Mouse (Mus musculus) limb, embryonic 13.5 days (tissue): ENCODE data around the gene Med16. TPM values are rescaled to one million over a fixed set of nuclear protein-coding genes. Genes with fewer than 3 reads are reported as not detected.
A peak's percentile ranks its signal among the peaks of the same experiment; 100 is the strongest.
"Not testable (repeated sequence)": the region's sequence is repeated elsewhere in the genome, so short reads cannot be mapped to it uniquely, and the experiment has no call there.

Experiments used
- ATAC-seq: fragments of 200-750 bp; cut with Nextera tagmentation; 2 replicates; pipeline ENCODE4 v1.8.0; 2017; ENCODE audit warnings: low read depth, moderate number of reproducible peaks, moderate TSS enrichment; ENCODE audit not compliant: low FRiP score
- H3K27ac ChIP-seq: fragments of 300-500 bp; sonication (generic); 2 replicates; pipeline ENCODE4 v1.5.1; 2015; ENCODE audit warnings: inconsistent platforms, mild to moderate bottlenecking, moderate library complexity
- H3K27me3 ChIP-seq: fragments of 300-500 bp; sonication (generic); 2 replicates; pipeline ENCODE4 v1.6.1; 2015; ENCODE audit warnings: mild to moderate bottlenecking, inconsistent platforms
- H3K36me3 ChIP-seq: fragments of 300-500 bp; sonication (generic); 2 replicates; pipeline ENCODE4 v1.6.1; 2015; ENCODE audit warnings: inconsistent platforms, mild to moderate bottlenecking, moderate library complexity
- H3K4me1 ChIP-seq: fragments of 300-500 bp; sonication (generic); 2 replicates; pipeline ENCODE4 v1.6.1; 2015; ENCODE audit warnings: inconsistent platforms
- H3K4me2 ChIP-seq: fragments of 300-500 bp; sonication (generic); replicated peaks from 2 replicates; pipeline ENCODE4 v1.6.1; 2015; ENCODE audit warnings: inconsistent platforms, mild to moderate bottlenecking, moderate library complexity
- H3K4me3 ChIP-seq: fragments of 300-500 bp; sonication (generic); 2 replicates; pipeline ENCODE4 v1.5.1; 2015; ENCODE audit warnings: moderate library complexity, mild to moderate bottlenecking, inconsistent platforms
- H3K9ac ChIP-seq: fragments of 300-500 bp; sonication (generic); 2 replicates; pipeline ENCODE4 v1.6.1; 2015; ENCODE audit warnings: mild to moderate bottlenecking, inconsistent platforms
- H3K9me3 ChIP-seq: fragments of 300-500 bp; sonication (generic); 2 replicates; pipeline ENCODE4 v1.6.1; 2016; ENCODE audit warnings: inconsistent platforms
- WGBS: fragments of 180-500 bp; shearing (Covaris S2); methylation state at CpG from one replicate; pipeline ENCODE4 v1.1.7; 2015; 5-methylcytosine and 5-hydroxymethylcytosine counted together
- polyA plus RNA-seq: library from polyadenylated mRNA; unstranded; fragments of >200 nt; fragmentation: Nextera tagmentation; extraction: Ambion mirVana; gene quantifications from 2 replicates; pipeline ENCODE4 v1.2.1, GENCODE M21; 2015

The Med16 gene
- polyA plus RNA-seq, 1 experiment from 2014 or later: 44.9 TPM

DNA sequence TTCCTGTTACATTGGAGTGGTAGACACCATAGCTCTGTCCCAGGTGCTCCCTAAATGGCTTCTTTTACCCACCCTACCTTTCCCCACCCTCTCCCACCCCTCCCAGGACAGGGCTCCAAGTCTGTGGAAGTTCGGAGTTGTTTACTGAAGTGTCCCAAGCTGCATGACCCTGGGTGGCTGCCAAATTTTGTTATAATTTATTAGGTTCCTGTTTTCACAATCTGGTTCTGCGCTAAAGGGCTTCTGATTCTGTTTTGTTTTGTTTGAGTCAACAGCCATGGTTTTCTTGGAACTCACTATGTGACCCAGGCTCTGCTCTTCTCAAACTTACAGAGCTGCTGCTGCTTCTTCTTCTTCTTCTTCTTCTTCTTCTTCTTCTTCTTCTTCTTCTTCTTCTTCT, 19.3 kb downstream of the Med16 start:
- WGBS: 63% methylated on average over 2 of the region's 2 CpGs
- ATAC-seq: no peak
- Histone ChIP-seq H3K27me3 (no peaks in the 10 kb centered on the region), H3K9ac (no peak overlapping the region), H3K9me3 (no peaks in the 10 kb centered on the region), H3K4me2 (no peak overlapping the region), H3K4me1 (no peaks in the 10 kb centered on the region), H3K4me3 (no peak overlapping the region), H3K36me3 (peaks cover 4% of the 10 kb centered on the region), H3K27ac (no peak overlapping the region)

DNA sequence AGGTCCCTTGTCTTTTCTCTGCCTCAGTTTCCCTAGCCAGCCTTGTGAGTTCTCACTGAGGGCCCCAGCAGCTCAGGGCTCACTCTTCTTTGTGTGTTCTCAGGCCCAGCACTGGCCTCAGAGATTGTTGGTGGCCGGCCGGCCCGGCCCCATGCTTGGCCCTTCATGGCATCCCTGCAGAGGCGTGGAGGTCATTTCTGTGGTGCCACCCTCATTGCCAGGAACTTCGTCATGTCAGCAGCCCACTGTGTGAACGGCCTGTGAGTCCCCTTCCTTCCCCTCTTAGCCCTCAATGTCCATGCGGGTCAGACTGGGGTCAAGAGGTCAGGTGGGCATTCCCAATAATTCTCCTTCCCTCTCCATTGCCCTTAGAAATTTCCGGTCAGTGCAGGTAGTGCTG, 22.1 kb downstream of the Med16 start:
- no peaks in the 10 kb centered on the region for H3K9me3 ChIP-seq
- H3K27me3 ChIP-seq: peaks cover 11% of the 10 kb centered on the region
- H3K4me1 ChIP-seq: peaks cover 19% of the 10 kb centered on the region
- H3K27ac ChIP-seq: no peak overlapping the region
- whole genome bisulfite sequencing: 80% methylated on average over 8 of the region's 8 CpGs
- ATAC-seq: no peak
- no peak overlapping the region for H3K4me3 ChIP-seq
- no peak overlapping the region for H3K4me2 ChIP-seq
- H3K36me3 ChIP-seq: no peaks in the 10 kb centered on the region
- no peak overlapping the region for H3K9ac ChIP-seq

DNA sequence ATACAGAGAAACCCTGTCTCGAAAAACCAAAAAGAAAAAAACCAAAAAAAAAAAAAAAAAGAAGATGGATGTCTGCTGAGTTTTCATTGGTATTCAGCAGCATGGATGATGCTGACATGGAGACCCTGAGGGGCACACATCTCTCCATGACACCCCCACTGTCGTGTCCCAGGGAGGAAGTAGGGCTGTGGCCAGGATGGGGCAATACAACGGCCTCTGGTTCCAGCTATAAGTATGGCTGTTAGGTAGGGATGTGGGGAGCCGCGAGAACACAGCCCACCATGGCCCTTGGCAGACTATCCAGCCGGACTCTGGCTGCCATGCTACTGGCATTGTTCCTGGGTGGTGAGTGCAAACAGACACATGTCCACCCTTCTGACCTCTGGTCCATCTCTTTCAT, 22.7 kb downstream of the Med16 start, which contains the start of gene Elane:
Elane (plus strand) TSS at position 194 of the 400 bp plus-strand sequence.
- no peak within 1 kb of the TSS for H3K4me2 ChIP-seq
- 82% methylated on average over 6 of the region's 6 CpGs for WGBS
- H3K27ac ChIP-seq: no peak within 1 kb of the TSS
- H3K9me3 ChIP-seq: no peaks in the 10 kb centered on the region
- H3K36me3 ChIP-seq: no peaks in the 10 kb centered on the region
- no peak within 1 kb of the TSS for H3K4me3 ChIP-seq
- no peak for ATAC-seq
- H3K4me1 ChIP-seq: peaks cover 19% of the 10 kb centered on the region
- H3K9ac ChIP-seq: no peak within 1 kb of the TSS
- peaks cover 14% of the 10 kb centered on the region for H3K27me3 ChIP-seq

DNA sequence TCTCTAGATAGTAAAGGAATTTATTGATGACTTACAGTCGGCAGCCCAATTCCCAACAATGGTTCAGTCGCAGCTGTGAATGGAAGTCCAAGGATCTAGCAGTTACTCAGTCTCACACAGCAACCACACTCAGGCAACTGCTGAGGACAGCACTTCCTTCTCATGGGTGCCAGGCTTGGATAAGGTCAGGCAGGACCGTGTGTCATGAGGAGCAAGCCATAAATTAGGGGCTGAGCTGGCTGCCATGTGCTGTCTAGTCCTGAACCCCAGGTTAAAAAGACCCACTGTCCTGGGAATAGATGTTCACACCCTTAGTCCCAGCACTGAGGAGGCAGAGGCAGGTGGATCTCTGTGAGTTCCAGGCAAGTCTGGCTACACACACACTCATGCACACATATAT, 23.8 kb downstream of the Med16 start:
- 69% methylated on average over 3 of the region's 3 CpGs for WGBS
- Histone ChIP-seq H3K4me1 (peaks cover 23% of the 10 kb centered on the region), H3K27me3 (peaks cover 14% of the 10 kb centered on the region)
- H3K4me2 ChIP-seq, H3K36me3 ChIP-seq, H3K9me3 ChIP-seq, ATAC-seq, H3K9ac ChIP-seq, H3K4me3 ChIP-seq, H3K27ac ChIP-seq: not testable (repeated sequence)

DNA sequence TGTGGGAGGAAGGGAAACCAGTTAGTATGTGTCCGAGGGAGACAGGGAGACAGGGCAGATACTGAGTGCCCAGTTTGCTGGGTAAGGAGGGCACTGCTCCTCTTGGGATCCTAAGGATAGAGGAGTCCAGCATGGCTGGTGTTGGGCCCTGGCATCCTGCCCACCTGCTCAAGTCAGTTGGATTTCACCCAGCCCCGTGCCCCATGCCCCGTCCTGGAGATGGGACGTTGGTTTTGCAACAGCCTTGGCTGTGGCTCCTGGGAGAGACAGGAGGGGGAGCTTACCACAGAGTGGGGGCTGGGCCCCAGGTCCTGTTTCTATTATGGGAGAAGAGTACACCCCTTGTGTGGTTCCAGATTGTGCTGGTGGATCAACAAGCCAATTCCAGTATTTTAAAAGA, 24.3 kb downstream of the Med16 start:
- peaks cover 23% of the 10 kb centered on the region for H3K4me1 ChIP-seq
- no peak overlapping the region for H3K27ac ChIP-seq
- no peaks in the 10 kb centered on the region for H3K36me3 ChIP-seq
- H3K4me3 ChIP-seq: no peak overlapping the region
- H3K9ac ChIP-seq: no peak overlapping the region
- H3K9me3 ChIP-seq: no peaks in the 10 kb centered on the region
- 75% methylated on average over 4 of the region's 4 CpGs for WGBS
- peaks cover 14% of the 10 kb centered on the region for H3K27me3 ChIP-seq
- no peak for ATAC-seq
- no peak overlapping the region for H3K4me2 ChIP-seq

DNA sequence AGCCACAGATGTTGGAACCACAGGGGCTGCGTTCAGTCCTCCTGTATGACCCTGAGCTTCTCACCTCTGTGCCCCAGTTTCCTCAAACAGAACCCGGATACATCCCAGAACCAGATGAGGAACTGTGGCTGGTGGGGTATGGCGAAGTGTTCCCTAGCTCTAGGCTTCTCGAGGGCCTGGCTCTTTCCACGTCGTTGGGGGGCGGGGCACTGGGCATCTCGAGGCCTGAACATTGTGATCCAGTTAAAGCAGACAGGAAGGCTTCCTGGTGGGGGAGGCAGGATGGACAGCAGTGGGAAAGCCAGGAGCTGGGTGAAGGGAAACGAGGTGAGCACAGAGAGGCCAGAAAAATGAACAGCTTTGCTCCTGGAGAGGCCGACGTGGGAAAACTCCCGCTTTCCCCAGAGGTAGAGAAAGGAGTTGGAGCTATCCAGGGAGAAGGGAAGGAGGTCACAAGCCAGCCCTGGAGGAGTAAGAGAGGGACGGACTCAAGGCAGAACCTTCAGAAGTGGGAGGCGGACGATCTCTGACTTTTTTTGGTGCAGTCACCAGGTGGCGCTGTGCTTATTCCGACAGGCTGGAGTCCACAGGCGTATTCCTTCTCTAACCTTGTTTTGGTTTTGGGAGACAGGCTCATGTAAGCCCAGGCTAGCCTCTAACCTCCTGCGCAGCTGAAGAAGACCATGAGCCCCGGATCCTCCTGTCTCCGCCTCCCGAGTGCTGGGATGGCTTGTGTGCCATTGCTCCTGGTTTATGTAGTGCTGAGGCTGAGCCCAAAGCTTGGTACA, 25.2 kb downstream of the Med16 start:
- Histone ChIP-seq H3K4me2 (peak overlapping the region; percentile 14; the same call in 1 of the 2 replicates), H3K9me3 (no peaks in the 10 kb centered on the region), H3K9ac (no peak overlapping the region), H3K36me3 (no peaks in the 10 kb centered on the region), H3K4me3 (0 out of 2 replicates have a peak overlapping the region, but pooled peaks have one; percentile 8), H3K27me3 (peaks cover 14% of the 10 kb centered on the region), H3K27ac (no peak overlapping the region), H3K4me1 (peaks cover 23% of the 10 kb centered on the region)
- WGBS: 13% methylated on average over 22 of the region's 22 CpGs
- ATAC-seq: 0 out of 2 replicates have a peak, but pooled peaks have one; percentile 16

DNA sequence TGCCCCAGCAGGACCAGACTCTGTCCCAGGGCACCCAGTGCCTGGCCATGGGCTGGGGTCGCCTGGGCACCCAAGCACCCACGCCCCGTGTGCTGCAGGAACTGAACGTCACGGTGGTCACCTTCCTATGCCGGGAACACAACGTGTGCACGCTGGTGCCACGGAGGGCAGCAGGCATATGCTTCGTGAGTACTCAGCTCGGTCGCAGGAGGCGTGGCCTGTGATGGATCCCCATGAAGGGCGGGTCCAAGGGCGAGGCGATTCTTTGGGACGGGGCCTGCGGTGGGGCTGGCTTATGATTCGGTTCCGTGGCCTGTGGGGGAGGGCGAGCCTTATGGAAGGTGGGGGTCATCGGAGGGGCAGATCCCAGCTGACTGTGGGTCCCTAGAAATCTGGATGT, 26.7 kb downstream of the Med16 start:
- peaks cover 23% of the 10 kb centered on the region for H3K4me1 ChIP-seq
- H3K9ac ChIP-seq: peak overlapping the region; percentile 36; the same call in 1 of the 2 replicates
- no peaks in the 10 kb centered on the region for H3K9me3 ChIP-seq
- H3K27me3 ChIP-seq: peaks cover 14% of the 10 kb centered on the region
- WGBS: 6% methylated on average over 22 of the region's 22 CpGs
- peak; percentile 9; the same call in 1 of the 2 replicates for ATAC-seq
- no peak overlapping the region for H3K27ac ChIP-seq
- H3K4me2 ChIP-seq: peak overlapping the region; percentile 57
- no peaks in the 10 kb centered on the region for H3K36me3 ChIP-seq
- peak overlapping the region; percentile 24 for H3K4me3 ChIP-seq

DNA sequence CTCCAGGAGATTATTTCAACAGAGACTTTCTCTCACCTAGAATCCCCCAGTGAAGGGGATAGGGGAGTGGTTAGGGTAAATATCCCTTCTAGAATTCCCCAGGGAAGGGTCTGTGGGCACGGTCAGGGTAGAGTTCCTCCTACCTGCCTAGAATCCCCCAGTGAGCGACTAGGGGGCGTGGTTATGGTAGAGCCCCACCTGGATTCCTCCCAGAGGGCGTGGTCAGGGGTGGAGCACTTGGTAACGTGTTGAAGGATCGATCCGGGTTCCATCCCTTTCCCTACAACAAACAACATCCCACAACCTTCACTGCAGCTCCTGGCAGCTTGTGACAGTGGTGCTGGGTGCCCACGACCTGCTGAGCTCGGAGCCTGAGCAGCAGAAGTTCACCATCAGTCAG, 28.0 kb downstream of the Med16 start:
- H3K4me1 ChIP-seq: peaks cover 23% of the 10 kb centered on the region
- 13% methylated on average over 9 of the region's 9 CpGs for WGBS
- peaks cover 14% of the 10 kb centered on the region for H3K27me3 ChIP-seq
- no peak overlapping the region for H3K4me2 ChIP-seq
- no peaks in the 10 kb centered on the region for H3K36me3 ChIP-seq
- no peak for ATAC-seq
- no peaks in the 10 kb centered on the region for H3K9me3 ChIP-seq
- no peak overlapping the region for H3K27ac ChIP-seq
- H3K4me3 ChIP-seq: no peak overlapping the region
- no peak overlapping the region for H3K9ac ChIP-seq

DNA sequence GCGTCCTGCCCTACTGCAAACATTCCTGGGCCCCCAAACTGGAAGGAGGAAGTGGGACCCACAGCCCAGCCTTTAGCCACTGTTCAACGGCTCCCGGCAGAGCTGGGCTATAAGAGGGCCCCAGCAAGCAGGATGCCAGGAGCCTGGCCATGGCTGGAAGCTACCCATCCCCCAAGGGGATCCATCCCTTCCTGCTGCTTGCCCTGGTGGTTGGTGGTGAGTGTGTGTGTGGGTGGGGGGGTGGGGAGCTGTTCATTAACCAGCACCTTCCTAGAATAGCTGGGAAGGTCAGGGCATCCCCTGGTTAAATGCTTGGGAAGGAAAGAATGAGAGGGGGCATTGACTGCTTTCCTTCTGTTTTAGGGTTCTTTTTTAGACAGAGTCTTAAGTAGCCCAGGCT, 29.2 kb downstream of the Med16 start:
- Histone ChIP-seq H3K4me2 (no peak overlapping the region), H3K36me3 (no peaks in the 10 kb centered on the region), H3K27me3 (peaks cover 14% of the 10 kb centered on the region), H3K27ac (no peak overlapping the region), H3K4me3 (no peak overlapping the region), H3K9ac (0 out of 2 replicates have a peak overlapping the region, but pooled peaks have one; percentile 39), H3K4me1 (peaks cover 32% of the 10 kb centered on the region), H3K9me3 (no peaks in the 10 kb centered on the region)
- 34% methylated on average over 3 of the region's 3 CpGs for WGBS
- ATAC-seq: no peak

DNA sequence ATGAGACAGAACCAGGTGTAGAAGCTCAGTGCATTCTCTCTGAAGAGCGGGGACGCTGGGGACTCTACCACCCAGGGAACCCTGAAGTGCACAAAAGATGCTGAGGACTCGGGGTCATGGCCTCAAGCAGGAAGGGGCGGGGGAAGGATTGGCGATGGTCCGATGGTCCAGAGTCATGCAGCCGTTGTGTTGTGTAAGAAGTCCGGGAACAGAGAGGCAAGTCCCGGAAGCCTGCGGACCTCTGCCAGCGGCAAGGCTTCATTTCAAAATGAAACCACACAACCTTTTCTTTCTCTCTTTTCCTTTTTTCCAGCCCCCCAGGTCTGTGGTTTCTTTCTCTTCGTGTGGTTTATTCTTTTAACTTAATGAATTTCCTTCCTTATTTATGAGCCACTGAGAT, 31.0 kb downstream of the Med16 start:
- H3K4me1 ChIP-seq: peaks cover 31% of the 10 kb centered on the region
- H3K9ac ChIP-seq: no peak overlapping the region
- no peak overlapping the region for H3K27ac ChIP-seq
- WGBS: 50% methylated on average over 12 of the region's 12 CpGs
- ATAC-seq: no peak
- H3K4me2 ChIP-seq: no peak overlapping the region
- no peak overlapping the region for H3K4me3 ChIP-seq
- no peaks in the 10 kb centered on the region for H3K36me3 ChIP-seq
- no peaks in the 10 kb centered on the region for H3K9me3 ChIP-seq
- peaks cover 7% of the 10 kb centered on the region for H3K27me3 ChIP-seq

DNA sequence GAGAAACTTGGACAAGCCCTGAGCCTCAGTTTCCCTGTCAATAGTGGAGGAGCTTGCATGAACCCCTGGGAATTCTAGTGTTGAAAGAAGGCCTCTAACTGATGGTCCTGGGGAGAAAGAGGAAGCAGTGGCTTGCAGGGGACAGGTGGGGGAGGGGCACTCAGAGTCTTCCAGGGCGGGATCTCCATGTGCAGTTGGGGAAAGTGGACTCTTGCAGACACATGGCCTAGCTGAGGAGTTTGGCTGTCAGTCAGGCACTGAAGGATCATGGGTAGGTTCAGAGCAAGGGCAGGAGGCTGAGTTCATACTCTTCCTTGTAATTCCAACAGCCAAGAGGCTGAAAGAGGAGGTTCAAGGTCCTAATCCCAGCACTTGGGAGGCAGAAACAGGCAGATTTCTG, 31.5 kb downstream of the Med16 start:
- H3K27me3 ChIP-seq: peaks cover 3% of the 10 kb centered on the region; the same call in 1 of the 2 replicates
- H3K9me3 ChIP-seq: no peaks in the 10 kb centered on the region
- H3K4me1 ChIP-seq: peaks cover 30% of the 10 kb centered on the region
- WGBS: 43% methylated on average over 1 of the region's 1 CpGs
- no peak overlapping the region for H3K4me2 ChIP-seq
- H3K36me3 ChIP-seq: no peaks in the 10 kb centered on the region
- no peak overlapping the region for H3K9ac ChIP-seq
- no peak overlapping the region for H3K27ac ChIP-seq
- H3K4me3 ChIP-seq: no peak overlapping the region
- ATAC-seq: no peak

DNA sequence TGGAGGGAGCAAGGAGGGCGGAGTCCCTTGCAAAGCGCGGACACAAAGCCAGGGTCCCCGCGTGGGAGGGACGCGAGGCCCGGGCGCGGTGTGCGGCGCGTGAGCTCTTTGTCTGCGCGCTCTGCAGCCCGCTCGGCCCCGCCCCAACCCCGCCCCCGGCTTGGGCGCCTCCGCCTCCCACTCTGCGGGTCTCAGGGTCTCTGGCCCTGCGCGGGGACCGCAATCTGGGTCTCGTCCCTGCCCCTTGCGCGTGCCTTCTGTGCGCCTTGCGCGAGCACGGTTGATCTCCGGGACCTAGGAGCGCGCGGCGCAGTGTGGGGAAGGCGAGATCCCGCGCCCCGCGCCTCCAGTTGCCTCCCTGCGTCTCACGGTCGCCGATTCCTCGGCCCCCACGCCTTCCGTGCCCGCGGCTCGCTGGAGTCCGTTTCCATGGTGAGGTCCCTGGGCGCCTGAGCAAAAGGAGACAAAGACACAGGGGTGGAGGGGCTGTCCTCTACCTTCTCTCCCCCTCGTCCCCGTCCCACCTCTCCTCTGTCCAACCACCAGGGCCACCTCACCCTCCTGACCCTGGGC, 34.3 kb downstream of the Med16 start, which contains the start of the genes Prtn3 and Plppr3:
Prtn3 (plus strand) TSS at position 187 of the 573 bp plus-strand sequence.
Plppr3 (minus strand) TSS at position 345 of the 573 bp plus-strand sequence.
- Histone ChIP-seq H3K4me2 (peak within 1 kb of the TSS; percentile 76), H3K27ac (peak within 1 kb of the TSS; percentile 86), H3K36me3 (peaks cover 24% of the 10 kb centered on the region), H3K9ac (peak within 1 kb of the TSS; percentile 94), H3K4me3 (peak within 1 kb of the TSS; percentile 79), H3K4me1 (peaks cover 22% of the 10 kb centered on the region), H3K27me3 (no peaks in the 10 kb centered on the region), H3K9me3 (no peaks in the 10 kb centered on the region)
- WGBS: 1% methylated on average over 54 of the region's 57 CpGs
- ATAC-seq: peak; percentile 87
